Mouse (Mus musculus): ENCODE results near the gene Myo7a. TPM values are rescaled to one million over a fixed set of nuclear protein-coding genes. Genes with fewer than 3 reads are reported as not detected.

Gene Myo7a
- polyA plus RNA-seq, 1 experiment from 2014 or later = 10.5 TPM

DNA sequence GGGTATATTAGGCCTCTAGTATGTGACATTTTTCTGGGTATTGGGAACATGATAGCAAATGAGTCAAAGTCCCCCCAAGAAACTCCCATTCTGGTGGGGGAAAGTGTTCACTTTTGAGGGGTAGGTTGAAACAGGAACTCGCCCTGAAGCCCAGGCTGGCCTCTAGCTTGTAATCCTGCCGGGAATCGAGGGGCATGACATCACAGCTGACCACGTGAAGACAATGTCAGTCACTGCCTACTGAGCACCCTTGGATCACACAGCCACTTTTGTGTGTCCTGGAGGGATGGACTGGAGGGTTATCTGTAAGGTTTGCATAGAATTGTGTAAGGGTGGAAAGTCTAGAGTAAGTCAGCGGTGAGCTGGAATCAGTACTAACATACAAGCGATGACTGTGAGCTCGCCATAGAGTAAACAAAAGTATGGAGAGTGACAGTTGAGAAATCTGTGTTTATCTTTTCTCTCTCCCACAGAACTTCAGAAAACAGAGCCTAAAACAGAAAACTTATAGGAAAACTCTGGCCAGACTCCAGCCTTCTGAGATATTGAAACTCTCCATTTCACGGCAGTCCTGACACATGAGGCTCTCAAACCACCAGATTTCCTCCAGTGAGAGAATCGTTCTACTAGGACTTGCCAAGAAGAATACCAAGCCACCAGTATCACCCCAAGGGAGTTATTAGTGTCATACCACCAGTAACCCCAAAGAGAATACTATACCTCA, 71.1 kb downstream of the Myo7a start:
- Histone ChIP-seq H3K4me3 (no peak overlapping the region), H3K4me1 (no peaks in the 10 kb centered on the region), H3K36me3 (no peaks in the 10 kb centered on the region), H3K9me3 (no peaks in the 10 kb centered on the region), H3K27ac (no peak overlapping the region), H3K4me2 (no peak overlapping the region), H3K27me3 (no peaks in the 10 kb centered on the region), H3K9ac (no peak overlapping the region)
- ATAC-seq (ENCODE audit: insufficient number of reproducible peaks, insufficient read depth, low FRiP score, low TSS enrichment, low read depth) = no peak
- 73% methylated on average over 9 of the region's 9 CpGs for WGBS

DNA sequence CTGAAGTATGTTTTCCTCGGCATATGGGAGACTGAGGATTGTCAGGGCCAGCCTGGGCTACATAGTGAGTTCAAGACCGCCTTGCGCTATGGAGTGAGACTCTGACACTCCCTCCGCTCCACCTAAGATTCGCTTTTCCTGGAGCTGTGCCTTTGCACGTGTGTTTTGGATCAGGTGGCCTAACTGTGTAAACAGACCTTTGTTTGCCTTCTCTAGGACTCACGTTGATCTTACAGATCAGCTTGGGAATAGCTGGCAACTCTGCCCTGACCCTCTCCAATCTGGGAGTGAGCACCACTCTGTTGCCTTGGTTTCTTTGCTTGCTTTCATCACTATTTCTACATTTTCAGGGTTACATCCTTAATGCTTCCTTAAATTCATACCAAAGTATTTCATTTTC, 116.7 kb downstream of the Myo7a start:
- H3K27me3 ChIP-seq = no peaks in the 10 kb centered on the region
- 78% methylated on average over 7 of the region's 7 CpGs for WGBS
- no peak overlapping the region for H3K4me2 ChIP-seq
- H3K36me3 ChIP-seq = no peaks in the 10 kb centered on the region
- H3K9ac ChIP-seq = no peak overlapping the region
- ATAC-seq (ENCODE audit: insufficient number of reproducible peaks, insufficient read depth, low FRiP score, low TSS enrichment, low read depth) = no peak
- H3K27ac ChIP-seq = no peak overlapping the region
- H3K9me3 ChIP-seq = no peaks in the 10 kb centered on the region
- H3K4me3 ChIP-seq = no peak overlapping the region
- no peaks in the 10 kb centered on the region for H3K4me1 ChIP-seq

Other genes starting within 250 kb of the Myo7a start
- gene Gdpd4, start 199.6 kb downstream of the Myo7a start, polyA plus RNA-seq (2015; fragmentation: Nextera tagmentation; extraction: Ambion mirVana) = not detected in 2 replicates
- gene Omp, start 26.0 kb upstream of the Myo7a start, polyA plus RNA-seq (2015; fragmentation: Nextera tagmentation; extraction: Ambion mirVana) = 1.0 and 1.3 TPM in 2 replicates
- gene Capn5, start 58.8 kb upstream of the Myo7a start, polyA plus RNA-seq (2015; fragmentation: Nextera tagmentation; extraction: Ambion mirVana) = 5.8 and 6.0 TPM in 2 replicates
- gene B3gnt6, start 80.0 kb upstream of the Myo7a start, polyA plus RNA-seq (2015; fragmentation: Nextera tagmentation; extraction: Ambion mirVana) = not detected in 2 replicates
- 31.8 and 32.9 TPM in 2 replicates for gene Acer3, start 201.7 kb upstream of the Myo7a start, polyA plus RNA-seq (2015; fragmentation: Nextera tagmentation; extraction: Ambion mirVana)
- gene Tsku, start 241.8 kb upstream of the Myo7a start, polyA plus RNA-seq (2015; fragmentation: Nextera tagmentation; extraction: Ambion mirVana) = 17.2 and 19.2 TPM in 2 replicates

Measured in embryonic facial prominence, embryonic 13.5 days (tissue).